Mouse (Mus musculus) liver, adult 2 months (tissue): ENCODE data around the gene Dusp1. TPM values are rescaled to one million over a fixed set of nuclear protein-coding genes. Genes with fewer than 3 reads are reported as not detected.

Experiments used
- DNase-seq: peaks from one replicate; pipeline ENCODE4 v3.0.0-alpha.2; 2011; ENCODE audit warnings: low read depth, low spot score; ENCODE audit errors: extremely low read depth
- H3K27ac ChIP-seq: fragments of 200-500 bp; replicated peaks from 2 replicates; pipeline ENCODE4 v1.5.1; 2012; ENCODE audit warnings: low read depth, mild to moderate bottlenecking, control low read depth, inconsistent platforms, low read length; ENCODE audit not compliant: insufficient read depth
- H3K27me3 ChIP-seq: fragments of 200-500 bp; 2 replicates; pipeline ENCODE4 v1.6.1; 2012; ENCODE audit warnings: mild to moderate bottlenecking, moderate library complexity, low read length, inconsistent platforms; ENCODE audit not compliant: control insufficient read depth, insufficient read depth
- H3K36me3 ChIP-seq: fragments of 200-500 bp; 2 replicates; pipeline ENCODE4 v1.6.1; 2012; ENCODE audit warnings: low read length, inconsistent platforms; ENCODE audit not compliant: control insufficient read depth, insufficient read depth
- H3K4me1 ChIP-seq: fragments of 200-500 bp; 2 replicates; pipeline ENCODE4 v1.6.1; 2011; ENCODE audit warnings: low read length; ENCODE audit not compliant: control insufficient read depth, insufficient read depth
- H3K4me3 ChIP-seq: fragments of 200-500 bp; 2 replicates; pipeline ENCODE4 v1.5.1; 2011; ENCODE audit warnings: low read depth, mild to moderate bottlenecking, control low read depth, low read length, moderate library complexity; ENCODE audit not compliant: insufficient read depth
- H3K79me2 ChIP-seq: fragments of 200-500 bp; 2 replicates; pipeline ENCODE4 v1.6.1; 2012; ENCODE audit warnings: inconsistent platforms, mild to moderate bottlenecking, low read length, moderate library complexity; ENCODE audit not compliant: control insufficient read depth, insufficient read depth
- H3K9ac ChIP-seq: fragments of 200-500 bp; 2 replicates; pipeline ENCODE4 v1.6.1; 2012; ENCODE audit warnings: low read depth, mild to moderate bottlenecking, control low read depth, inconsistent platforms, low read length
- CTCF ChIP-seq: fragments of 200-500 bp; IDR thresholded peaks from 2 replicates; pipeline ENCODE4 v1.5.1; 2011; ENCODE audit warnings: low read depth, low read length, control low read depth
- POLR2A ChIP-seq: fragments of 200-500 bp; IDR thresholded peaks from 2 replicates; pipeline ENCODE4 v1.6.1; 2011; ENCODE audit warnings: low read length, control low read depth; ENCODE audit not compliant: insufficient read depth; ENCODE audit errors: extremely low read depth
- WGBS: fragments of 180-500 bp; shearing (Covaris S2); methylation state at CpG from one replicate; pipeline ENCODE4 v1.1.7; 2018; 5-methylcytosine and 5-hydroxymethylcytosine counted together
- polyA plus RNA-seq: library from polyadenylated mRNA; depleted of rRNA; stranded (reverse); fragments of >200 nt; gene quantifications from 2 replicates; pipeline ENCODE4 v1.2.3, GENCODE M21; 2012; rRNA removed
- total RNA-seq: library from RNA; depleted of rRNA; stranded (reverse); fragments of >200 nt; gene quantifications from 2 replicates; pipeline ENCODE4 v1.2.3, GENCODE M21; 2014; rRNA removed

Dusp1 gene
- total RNA-seq = 10.5 and 10.7 TPM in 2 replicates
- 22.2 and 40.0 TPM in 2 replicates for polyA plus RNA-seq

DNA sequence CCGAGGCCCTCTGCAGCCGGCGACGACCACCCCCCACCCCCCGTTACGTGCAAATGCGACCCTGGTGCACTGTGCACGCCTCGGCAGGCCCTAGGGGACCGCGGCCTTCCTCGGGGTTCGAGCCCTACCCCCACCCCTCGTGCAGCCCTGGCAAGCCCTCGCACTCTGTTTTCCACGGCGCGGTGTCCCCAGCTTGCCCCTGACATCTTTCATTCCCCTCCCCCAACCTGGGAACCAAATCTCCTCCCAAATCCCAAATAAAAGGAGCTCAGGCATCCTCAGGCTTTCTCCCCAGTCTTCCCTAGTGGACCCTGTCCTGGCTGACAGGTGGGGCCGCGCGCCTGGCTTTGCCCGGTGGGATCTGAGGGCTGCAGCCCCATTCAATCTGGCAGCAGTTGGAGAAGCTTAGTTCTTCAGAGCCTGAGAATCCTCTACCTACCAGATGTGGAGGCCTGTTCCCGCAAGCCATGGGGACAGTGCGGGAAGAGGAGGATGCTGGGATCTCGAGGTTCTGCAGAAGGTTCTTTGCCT lies at the start of gene Dusp1:
Gene Dusp1, minus strand, starts transcription at position 478 of the 531 bp plus-strand sequence.
- Histone ChIP-seq H3K36me3 (no peaks in the 10 kb centered on the region), H3K27me3 (no peaks in the 10 kb centered on the region), H3K79me2 (peaks cover 41% of the 10 kb centered on the region), H3K4me1 (peaks cover 30% of the 10 kb centered on the region), H3K4me3 (peak within 1 kb of the TSS; percentile 96), H3K27ac (peak within 1 kb of the TSS; percentile 64), H3K9ac (peak within 1 kb of the TSS; percentile 94)
- DNase-seq = no peak
- no peak for TF ChIP-seq CTCF
- no peak for TF ChIP-seq POLR2A
- 2% methylated on average over 25 of the region's 25 CpGs for WGBS

DNA sequence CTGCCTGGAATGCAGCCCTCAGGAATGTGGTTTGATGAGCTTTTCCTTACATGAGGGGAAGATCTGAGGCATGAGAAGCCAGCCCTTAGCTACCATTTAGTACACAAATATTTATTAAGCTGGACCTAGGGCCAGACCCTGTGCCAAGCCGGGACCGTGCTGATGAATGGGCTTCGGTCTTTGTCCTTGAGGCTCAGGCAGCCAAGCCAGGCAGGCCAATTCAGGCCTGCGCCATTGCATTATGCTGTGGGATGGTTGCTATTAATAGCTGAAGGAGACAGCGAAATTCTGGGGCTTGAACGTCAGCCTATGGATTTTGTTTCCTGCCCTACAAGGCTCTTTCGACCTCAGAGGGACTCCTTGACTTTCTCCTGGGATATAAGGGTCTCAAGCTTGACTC lies 49.4 kb upstream of the Dusp1 start:
- H3K79me2 ChIP-seq = peaks cover 11% of the 10 kb centered on the region; the same call in 1 of the 2 replicates
- peak overlapping the region; percentile 85 for H3K27ac ChIP-seq
- no peaks in the 10 kb centered on the region; the same call in 1 of the 2 replicates for H3K36me3 ChIP-seq
- H3K9ac ChIP-seq = peak overlapping the region; percentile 27; the same call in 1 of the 2 replicates
- H3K4me3 ChIP-seq = no peak overlapping the region
- 24% methylated on average over 7 of the region's 7 CpGs for WGBS
- peaks cover 26% of the 10 kb centered on the region for H3K4me1 ChIP-seq
- no peak for TF ChIP-seq CTCF
- TF ChIP-seq POLR2A = no peak
- no peaks in the 10 kb centered on the region for H3K27me3 ChIP-seq
- DNase-seq = peak; percentile 92

DNA sequence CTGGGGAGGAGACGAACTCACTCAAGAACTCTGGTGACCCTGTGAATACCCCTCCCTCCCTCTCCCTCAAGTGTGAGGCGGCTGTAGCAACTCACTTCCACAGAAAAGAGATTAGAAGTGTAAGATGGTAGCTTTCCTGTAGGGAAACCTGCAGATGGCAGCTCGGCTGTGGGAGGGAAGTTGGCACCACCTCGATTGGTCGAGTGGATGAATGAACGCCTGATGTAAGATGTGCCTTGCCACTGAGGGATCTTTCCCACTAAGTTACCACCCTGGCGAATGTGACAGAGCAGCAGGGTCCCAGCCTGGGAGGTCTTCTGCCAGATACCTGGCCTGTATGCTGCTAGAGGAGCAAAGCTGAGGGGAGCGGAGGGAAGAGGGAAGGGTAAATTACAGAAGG lies 47.9 kb upstream of the Dusp1 start:
- no peak for TF ChIP-seq CTCF
- TF ChIP-seq POLR2A = no peak
- H3K36me3 ChIP-seq = no peaks in the 10 kb centered on the region; the same call in 1 of the 2 replicates
- no peak overlapping the region for H3K9ac ChIP-seq
- H3K27ac ChIP-seq = no peak overlapping the region
- peaks cover 16% of the 10 kb centered on the region; the same call in 1 of the 2 replicates for H3K79me2 ChIP-seq
- peaks cover 28% of the 10 kb centered on the region for H3K4me1 ChIP-seq
- no peak overlapping the region for H3K4me3 ChIP-seq
- DNase-seq = no peak
- WGBS = 91% methylated on average over 8 of the region's 8 CpGs
- no peaks in the 10 kb centered on the region for H3K27me3 ChIP-seq

DNA sequence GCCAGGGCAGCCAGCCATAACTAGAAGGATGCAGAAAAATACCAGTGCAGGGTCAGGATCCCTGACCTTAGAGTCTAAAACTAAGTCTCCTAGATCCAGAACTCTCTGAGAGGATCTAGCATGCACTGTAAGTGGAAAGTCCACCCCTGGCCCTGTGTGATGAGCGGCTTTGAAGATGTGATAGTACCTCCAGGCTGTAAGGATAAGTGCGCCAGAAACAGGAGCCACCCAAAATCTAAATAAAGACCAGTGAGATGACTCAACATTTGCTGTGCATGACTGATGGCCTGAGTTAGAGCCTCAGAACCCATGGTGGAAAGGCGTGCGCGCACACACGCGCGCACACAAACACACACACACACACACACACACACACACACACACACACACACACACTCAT lies 46.9 kb upstream of the Dusp1 start:
- H3K4me1 ChIP-seq = peaks cover 28% of the 10 kb centered on the region
- no peaks in the 10 kb centered on the region for H3K27me3 ChIP-seq
- no peak overlapping the region for H3K9ac ChIP-seq
- H3K36me3 ChIP-seq = no peaks in the 10 kb centered on the region; the same call in 1 of the 2 replicates
- no peak for TF ChIP-seq POLR2A
- no peak for TF ChIP-seq CTCF
- peaks cover 24% of the 10 kb centered on the region; the same call in 1 of the 2 replicates for H3K79me2 ChIP-seq
- WGBS = 97% methylated on average over 8 of the region's 8 CpGs
- H3K4me3 ChIP-seq = no peak overlapping the region
- DNase-seq = no peak
- H3K27ac ChIP-seq = no peak overlapping the region

DNA sequence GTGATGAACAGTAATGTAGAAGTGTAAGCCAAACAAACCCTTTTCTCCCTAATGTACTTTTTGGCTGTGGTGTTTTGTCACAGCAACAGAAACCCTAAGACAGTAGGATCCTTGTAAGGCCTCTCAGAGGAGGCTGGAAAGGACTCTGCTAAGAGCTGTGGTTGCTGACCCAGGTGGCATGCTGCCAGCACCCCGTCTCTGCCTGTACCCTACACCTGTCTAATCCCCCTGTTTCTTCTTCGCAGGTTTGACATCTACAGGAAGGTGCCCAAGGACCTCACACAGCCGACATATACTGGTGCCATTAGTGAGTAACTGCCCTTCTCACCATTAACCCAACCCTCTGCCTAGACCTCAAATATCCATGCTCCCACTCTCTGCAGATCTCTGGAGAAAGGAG lies 46.4 kb upstream of the Dusp1 start:
- Histone ChIP-seq H3K27me3 (no peaks in the 10 kb centered on the region), H3K79me2 (peaks cover 27% of the 10 kb centered on the region; the same call in 1 of the 2 replicates), H3K4me3 (no peak overlapping the region), H3K4me1 (peaks cover 30% of the 10 kb centered on the region), H3K9ac (no peak overlapping the region), H3K36me3 (no peaks in the 10 kb centered on the region; the same call in 1 of the 2 replicates), H3K27ac (no peak overlapping the region)
- TF ChIP-seq POLR2A (no peak), CTCF (no peak)
- no peak for DNase-seq
- 85% methylated on average over 3 of the region's 3 CpGs for WGBS

DNA sequence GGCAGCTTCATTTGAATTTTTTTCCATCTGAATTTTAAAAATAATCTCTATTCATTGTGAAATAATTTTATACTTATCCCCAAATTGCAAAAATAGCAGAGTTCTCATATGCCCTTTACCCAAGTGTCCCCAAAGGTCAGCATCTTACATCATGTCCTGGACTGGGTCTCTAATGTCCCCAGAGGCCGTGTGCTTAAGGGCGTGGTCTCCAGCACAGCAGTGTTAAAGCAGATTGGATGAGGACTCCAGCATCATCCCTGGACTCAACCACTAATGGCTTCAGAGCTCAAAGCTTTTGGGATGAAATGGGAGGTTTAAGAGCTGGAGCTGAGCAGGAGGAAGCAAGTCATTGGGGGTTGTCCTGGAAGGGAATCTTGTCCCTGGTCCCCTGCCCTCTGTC lies 44.6 kb upstream of the Dusp1 start:
- DNase-seq = peak; percentile 87
- peaks cover 29% of the 10 kb centered on the region; the same call in 1 of the 2 replicates for H3K79me2 ChIP-seq

More for the DNA sequence above, 44.6 kb upstream of the Dusp1 start:
- Histone ChIP-seq H3K9ac (no peak overlapping the region), H3K27me3 (no peaks in the 10 kb centered on the region), H3K4me1 (peaks cover 37% of the 10 kb centered on the region), H3K36me3 (no peaks in the 10 kb centered on the region; the same call in 1 of the 2 replicates), H3K27ac (peak overlapping the region; percentile 56), H3K4me3 (no peak overlapping the region)
- no peak for TF ChIP-seq POLR2A
- no peak for TF ChIP-seq CTCF
- 20% methylated on average over 2 of the region's 2 CpGs for WGBS
